Mouse (Mus musculus) midbrain, embryonic 14.5 days (tissue): ENCODE data around the gene Atxn2l. TPM values are rescaled to one million over a fixed set of nuclear protein-coding genes. Genes with fewer than 3 reads are reported as not detected.

Source experiments
- ATAC-seq: fragments of 200-750 bp; cut with Nextera tagmentation; 2 replicates; pipeline ENCODE4 v1.8.0; 2017; ENCODE audit warnings: moderate number of reproducible peaks, moderate library complexity; ENCODE audit not compliant: low FRiP score, low TSS enrichment
- DNase-seq: peaks from one replicate; pipeline ENCODE4 v3.0.0-alpha.2; 2015
- H3K27ac ChIP-seq: fragments of 300-500 bp; sonication (generic); replicated peaks from 2 replicates; pipeline ENCODE4 v1.5.1; 2014; ENCODE audit warnings: mild to moderate bottlenecking, low read depth, low read length, moderate library complexity
- H3K27me3 ChIP-seq: fragments of 300-500 bp; sonication (generic); 2 replicates; pipeline ENCODE4 v1.6.1; 2014; ENCODE audit warnings: low read length, control low read depth, mixed read lengths; ENCODE audit not compliant: control insufficient read depth, insufficient read depth
- H3K36me3 ChIP-seq: fragments of 300-500 bp; sonication (generic); 2 replicates; pipeline ENCODE4 v1.6.1; 2014; ENCODE audit warnings: low read length, control low read depth; ENCODE audit not compliant: control insufficient read depth, insufficient read depth
- H3K4me1 ChIP-seq: fragments of 300-500 bp; sonication (generic); 2 replicates; pipeline ENCODE4 v1.6.1; 2014; ENCODE audit warnings: mild to moderate bottlenecking, antibody characterized with exemption, low read length, control low read depth; ENCODE audit not compliant: control insufficient read depth, insufficient read depth
- H3K4me2 ChIP-seq: fragments of 300-500 bp; sonication (generic); 2 replicates; pipeline ENCODE4 v1.6.1; 2014; ENCODE audit warnings: mild to moderate bottlenecking, low read length, moderate library complexity
- H3K4me3 ChIP-seq: fragments of 300-500 bp; sonication (generic); replicated peaks from 2 replicates; pipeline ENCODE4 v1.5.1; 2014; ENCODE audit warnings: low read depth, low read length
- H3K9ac ChIP-seq: fragments of 300-500 bp; sonication (generic); replicated peaks from 2 replicates; pipeline ENCODE4 v1.6.1; 2014; ENCODE audit warnings: mild to moderate bottlenecking, low read length, moderate library complexity
- H3K9me3 ChIP-seq: fragments of 300-500 bp; sonication (generic); 2 replicates; pipeline ENCODE4 v1.6.1; 2016; ENCODE audit warnings: low read length, control low read depth, mixed read lengths; ENCODE audit not compliant: control insufficient read depth
- WGBS: fragments of 180-500 bp; shearing (Covaris S2); extraction: QIAGEN DNeasy Blood & Tissue Kit; methylation state at CpG from one replicate; pipeline ENCODE4 v1.1.7; 2014; 5-methylcytosine and 5-hydroxymethylcytosine counted together
- polyA plus RNA-seq: library from polyadenylated mRNA; unstranded; fragments of >200 nt; fragmentation: Nextera tagmentation; extraction: Ambion mirVana; gene quantifications from 2 replicates; pipeline ENCODE4 v1.2.1, GENCODE M21; 2014

The Atxn2l gene
- polyA plus RNA-seq, 1 experiment from 2014 or later: 73.2 TPM

DNA sequence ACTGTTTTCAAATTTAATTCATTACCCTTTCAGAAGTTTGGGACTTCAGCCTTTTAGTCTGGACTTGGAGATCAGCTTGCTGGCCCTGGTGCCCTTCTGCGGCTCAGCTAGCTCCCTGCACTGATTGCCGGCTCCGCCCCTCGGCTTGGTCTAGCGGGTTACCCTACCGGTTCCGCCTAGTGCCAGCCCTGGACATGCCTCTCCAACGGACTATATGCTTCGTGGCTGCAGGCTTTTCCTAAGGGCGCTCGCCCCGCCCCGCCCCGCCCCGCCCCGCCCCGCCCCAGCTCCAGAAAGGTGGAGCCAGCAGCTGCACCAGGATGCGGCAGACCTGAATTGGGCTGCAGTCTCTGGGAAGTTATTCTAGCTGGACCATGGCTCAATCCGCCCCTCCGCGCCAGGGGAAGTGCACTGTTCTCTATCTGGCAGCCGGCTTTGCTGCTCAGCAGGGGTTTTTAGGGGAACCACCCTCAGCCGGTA lies 20.8 kb downstream of the Atxn2l start:
- under 1% methylated on average over 23 of the region's 23 CpGs for WGBS
- H3K27me3 ChIP-seq: no peaks in the 10 kb centered on the region
- H3K4me3 ChIP-seq: peak overlapping the region; percentile 19
- peak; percentile 40; the same call in 1 of the 2 replicates for ATAC-seq
- H3K4me2 ChIP-seq: peak overlapping the region; percentile 54
- no peaks in the 10 kb centered on the region for H3K9me3 ChIP-seq
- no peaks in the 10 kb centered on the region for H3K36me3 ChIP-seq
- no peaks in the 10 kb centered on the region for H3K4me1 ChIP-seq
- DNase-seq: peak; percentile 64
- peak overlapping the region; percentile 37; the same call in 1 of the 2 replicates for H3K9ac ChIP-seq
- no peak overlapping the region for H3K27ac ChIP-seq

GRCm38 (mm10) chr7:126481699-126482098 lies 21.5 kb downstream of the Atxn2l start:
- H3K4me3 ChIP-seq: no peak overlapping the region
- H3K27me3 ChIP-seq: no peaks in the 10 kb centered on the region
- H3K9me3 ChIP-seq: no peaks in the 10 kb centered on the region
- DNase-seq (peak; percentile 51), ATAC-seq (no peak)
- no peaks in the 10 kb centered on the region for H3K36me3 ChIP-seq
- no peaks in the 10 kb centered on the region for H3K4me1 ChIP-seq
- WGBS: 20% methylated on average over 5 of the region's 5 CpGs
- no peak overlapping the region for H3K27ac ChIP-seq
- no peak overlapping the region for H3K9ac ChIP-seq
- H3K4me2 ChIP-seq: no peak overlapping the region

DNA sequence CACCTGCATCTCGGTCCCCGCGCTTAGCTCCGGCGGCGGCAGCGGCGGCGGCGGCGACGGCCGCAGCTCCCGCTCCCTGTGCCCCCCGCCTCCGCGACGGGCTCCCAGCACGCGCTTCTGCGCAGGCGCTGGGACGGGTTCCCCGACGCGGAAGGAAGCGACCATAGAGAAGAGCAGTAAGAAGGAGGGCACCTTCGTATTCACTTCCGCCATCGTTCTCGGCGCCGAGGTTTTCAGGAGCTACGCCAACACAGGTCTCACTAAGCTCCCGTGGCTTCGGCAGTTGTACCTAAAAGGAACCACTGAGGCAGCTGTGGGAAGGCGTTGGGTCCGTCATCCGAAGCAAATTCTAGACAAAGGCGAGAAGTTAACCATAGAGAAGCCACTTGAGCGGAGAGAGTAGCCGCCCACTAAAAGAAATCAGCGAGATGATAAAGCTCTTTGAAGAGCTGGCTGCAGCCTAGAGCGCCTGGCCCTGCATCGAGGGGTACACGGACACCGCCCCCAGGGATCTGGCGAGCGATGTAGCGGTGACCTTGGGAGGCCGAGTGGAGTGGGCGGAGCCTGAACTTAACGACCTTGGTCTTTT lies 28.1 kb downstream of the Atxn2l start, which contains the start of gene Sh2b1:
Gene Sh2b1 (minus strand): TSS at position 432 of the 589 bp plus-strand sequence.
- H3K27ac ChIP-seq: peak within 1 kb of the TSS; percentile 96
- H3K27me3 ChIP-seq: no peaks in the 10 kb centered on the region
- peaks cover 15% of the 10 kb centered on the region for H3K4me1 ChIP-seq
- ATAC-seq: peak; percentile 92
- peaks cover 26% of the 10 kb centered on the region for H3K36me3 ChIP-seq
- H3K4me2 ChIP-seq: peak within 1 kb of the TSS; percentile 97
- peak; percentile 97 for DNase-seq
- no peaks in the 10 kb centered on the region for H3K9me3 ChIP-seq
- peak within 1 kb of the TSS; percentile 94 for H3K4me3 ChIP-seq
- under 1% methylated on average over 53 of the region's 53 CpGs for WGBS
- H3K9ac ChIP-seq: peak within 1 kb of the TSS; percentile 97

DNA sequence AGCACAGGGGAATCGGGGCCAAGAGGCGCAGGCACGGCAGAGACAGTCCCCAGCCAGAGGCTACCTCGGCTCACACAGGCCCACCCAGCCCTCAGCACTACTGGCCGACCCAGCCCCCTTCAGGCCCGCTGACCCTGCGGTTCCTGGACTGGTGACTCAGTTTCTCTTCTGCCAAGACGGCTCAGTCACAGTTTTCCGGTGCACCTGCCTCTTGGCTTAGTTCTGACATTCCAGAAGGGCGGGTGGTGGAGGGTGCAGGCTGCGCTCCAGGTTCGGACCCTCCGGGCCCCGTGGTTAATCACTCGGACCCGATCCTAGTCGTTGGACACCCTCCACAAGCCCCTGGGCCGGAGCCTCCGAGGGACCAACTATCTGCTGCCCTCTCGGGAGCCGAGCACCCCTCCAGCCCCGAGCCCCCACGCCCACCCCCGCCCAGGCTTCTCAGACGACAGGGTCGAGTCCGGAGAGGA lies 28.7 kb downstream of the Atxn2l start:
- H3K36me3 ChIP-seq: peaks cover 32% of the 10 kb centered on the region
- peak overlapping the region; percentile 94 for H3K4me3 ChIP-seq
- ATAC-seq (peak; percentile 54), DNase-seq (no peak)
- peak overlapping the region; percentile 96 for H3K27ac ChIP-seq
- H3K4me2 ChIP-seq: peak overlapping the region; percentile 97
- no peaks in the 10 kb centered on the region for H3K9me3 ChIP-seq
- 1% methylated on average over 23 of the region's 27 CpGs for WGBS
- peaks cover 15% of the 10 kb centered on the region for H3K4me1 ChIP-seq
- no peaks in the 10 kb centered on the region for H3K27me3 ChIP-seq
- peak overlapping the region; percentile 97 for H3K9ac ChIP-seq

GRCm38 (mm10) chr7:126473470-126474086 lies 29.7 kb downstream of the Atxn2l start:
- peak; percentile 15 for DNase-seq
- WGBS: 90% methylated on average over 9 of the region's 9 CpGs
- H3K27ac ChIP-seq: no peak overlapping the region
- peaks cover 42% of the 10 kb centered on the region for H3K36me3 ChIP-seq
- peak overlapping the region; percentile 97 for H3K4me2 ChIP-seq
- peak overlapping the region; percentile 94 for H3K4me3 ChIP-seq
- H3K9ac ChIP-seq: peak overlapping the region; percentile 97
- peaks cover 15% of the 10 kb centered on the region for H3K4me1 ChIP-seq
- ATAC-seq: no peak
- H3K9me3 ChIP-seq: no peaks in the 10 kb centered on the region
- H3K27me3 ChIP-seq: no peaks in the 10 kb centered on the region

DNA sequence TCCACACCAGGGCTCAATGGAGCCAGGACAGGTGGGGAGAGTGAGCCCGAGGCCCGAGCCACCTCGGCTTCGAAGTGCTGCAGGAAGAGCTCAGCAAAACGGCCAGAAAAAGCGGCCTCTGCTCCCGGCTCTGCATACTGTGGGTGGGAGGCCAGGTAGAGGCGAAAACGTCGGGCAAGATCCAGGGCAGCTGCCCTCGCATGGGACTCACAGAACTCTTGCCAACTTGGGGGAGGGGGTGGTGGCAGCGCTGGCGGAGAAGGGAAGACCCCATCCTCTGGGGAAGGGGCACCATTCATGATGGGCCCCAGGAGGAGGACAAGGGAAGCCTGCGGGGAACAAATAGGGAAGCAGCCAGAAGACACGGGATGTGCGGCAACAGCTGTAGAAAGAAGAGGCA lies 30.5 kb downstream of the Atxn2l start:
- ATAC-seq (no peak), DNase-seq (no peak)
- Histone ChIP-seq H3K4me3 (no peak overlapping the region), H3K4me2 (no peak overlapping the region), H3K9me3 (no peaks in the 10 kb centered on the region), H3K9ac (no peak overlapping the region), H3K27ac (no peak overlapping the region), H3K4me1 (peaks cover 15% of the 10 kb centered on the region), H3K27me3 (no peaks in the 10 kb centered on the region), H3K36me3 (peaks cover 50% of the 10 kb centered on the region)
- WGBS: 94% methylated on average over 16 of the region's 16 CpGs

- Histone ChIP-seq H3K4me3 (no peak overlapping the region), H3K27me3 (no peaks in the 10 kb centered on the region)
Observed at GRCm38 (mm10) chr7:126472306-126472705, 30.9 kb downstream of the Atxn2l start.

GRCm38 (mm10) chr7:126471853-126472252 lies 31.4 kb downstream of the Atxn2l start:
- H3K4me1 ChIP-seq: peaks cover 15% of the 10 kb centered on the region
- H3K4me2 ChIP-seq: no peak overlapping the region
- ATAC-seq (no peak), DNase-seq (no peak)
- no peaks in the 10 kb centered on the region for H3K27me3 ChIP-seq
- WGBS: 89% methylated on average over 4 of the region's 4 CpGs
- peaks cover 59% of the 10 kb centered on the region for H3K36me3 ChIP-seq
- H3K9me3 ChIP-seq: no peaks in the 10 kb centered on the region
- no peak overlapping the region for H3K9ac ChIP-seq
- no peak overlapping the region for H3K4me3 ChIP-seq
- no peak overlapping the region for H3K27ac ChIP-seq

More at GRCm38 (mm10) chr7:126472306-126472705, 30.9 kb downstream of the Atxn2l start:
- H3K9ac ChIP-seq: no peak overlapping the region
- H3K9me3 ChIP-seq: no peaks in the 10 kb centered on the region
- H3K4me1 ChIP-seq: peaks cover 15% of the 10 kb centered on the region
- 92% methylated on average over 13 of the region's 13 CpGs for WGBS
- no peak overlapping the region for H3K4me2 ChIP-seq
- H3K36me3 ChIP-seq: peaks cover 54% of the 10 kb centered on the region
- no peak for ATAC-seq
- no peak overlapping the region for H3K27ac ChIP-seq
- DNase-seq: no peak
